Mouse (Mus musculus): ENCODE data around the gene Poldip2.
"Not testable (repeated sequence)": the region's sequence is repeated elsewhere in the genome, so short reads cannot be mapped to it uniquely, and the experiment has no call there.

The Poldip2 gene

DNA sequence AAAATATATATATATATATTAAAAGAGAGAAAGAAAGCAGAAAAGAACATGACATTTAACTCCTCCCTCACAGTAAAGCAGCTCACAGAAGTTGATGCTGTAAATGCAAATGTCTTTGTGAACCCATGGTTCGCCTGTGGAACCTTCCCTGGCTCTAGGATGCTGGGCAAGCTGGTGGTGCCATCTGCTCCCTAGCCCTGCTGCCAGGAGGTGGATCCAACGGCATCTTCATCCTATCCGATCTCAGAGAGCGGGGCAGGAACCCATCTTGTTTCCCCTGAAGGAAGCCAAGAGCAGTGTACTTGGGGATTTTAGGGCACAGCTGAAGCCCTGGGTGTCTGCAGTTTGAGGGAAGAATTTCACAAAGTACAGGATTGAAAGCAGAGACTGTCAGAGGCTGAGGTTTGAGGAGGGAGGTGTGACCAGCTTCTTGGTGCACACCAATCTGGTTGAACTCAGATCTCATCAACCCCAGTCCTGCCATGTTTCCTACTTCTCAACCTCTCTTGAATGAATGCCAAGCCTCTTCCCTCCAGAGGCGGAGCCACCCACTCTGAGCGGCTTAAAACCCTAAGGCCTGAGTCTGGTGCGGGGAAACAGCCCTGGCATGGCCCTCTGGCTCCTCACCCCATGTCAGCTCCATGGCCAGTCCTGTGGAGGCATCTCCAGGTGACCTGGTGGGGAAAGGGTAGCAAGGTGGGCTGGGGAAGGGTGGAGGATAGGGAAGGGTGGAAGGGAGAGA, 8.9 kb upstream of the Poldip2 start, which contains the start of gene Sebox:
Gene Sebox (plus strand): TSS at position 539 of the 742 bp plus-strand sequence.
- DNase-seq = no peak

DNA sequence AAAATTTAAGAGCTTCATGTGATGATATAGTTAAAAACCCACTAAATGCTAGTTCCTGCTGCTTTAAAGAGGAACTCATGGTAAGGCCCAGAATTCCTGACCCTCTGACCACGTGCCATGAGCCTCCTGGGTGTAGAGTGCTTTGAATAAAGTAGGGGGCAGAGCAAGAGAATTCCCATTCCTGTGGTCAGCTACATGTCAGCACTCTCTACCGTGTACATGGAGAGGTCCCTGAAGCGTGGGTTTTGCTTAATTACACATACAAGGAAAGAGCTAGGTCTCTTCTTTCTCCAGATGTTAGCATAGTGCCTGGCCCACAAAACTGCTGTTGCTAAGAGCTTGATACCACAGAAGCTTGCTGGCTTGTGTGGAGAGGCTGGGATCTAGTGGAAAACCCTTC, 6.6 kb upstream of the Poldip2 start:
- DNase-seq = no peak

DNA sequence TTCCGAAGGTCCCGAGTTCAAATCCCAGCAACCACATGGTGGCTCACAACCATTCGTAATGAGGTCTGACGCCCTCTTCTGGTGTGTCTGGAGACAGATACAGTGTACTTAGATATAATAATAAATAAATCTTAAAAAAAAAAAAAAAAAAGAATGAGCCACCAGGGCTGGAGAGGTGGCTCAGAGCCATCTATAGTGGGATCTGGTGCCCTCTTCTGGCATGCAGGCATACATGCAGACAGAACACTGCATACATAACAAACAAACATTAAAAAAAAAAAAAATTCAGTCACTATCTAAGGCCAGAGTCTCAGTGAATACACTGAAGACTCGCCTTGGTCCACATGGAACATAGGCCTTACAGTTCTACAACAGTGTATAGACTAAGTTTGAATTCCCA, 2.8 kb upstream of the Poldip2 start:
- no peak for DNase-seq

DNA sequence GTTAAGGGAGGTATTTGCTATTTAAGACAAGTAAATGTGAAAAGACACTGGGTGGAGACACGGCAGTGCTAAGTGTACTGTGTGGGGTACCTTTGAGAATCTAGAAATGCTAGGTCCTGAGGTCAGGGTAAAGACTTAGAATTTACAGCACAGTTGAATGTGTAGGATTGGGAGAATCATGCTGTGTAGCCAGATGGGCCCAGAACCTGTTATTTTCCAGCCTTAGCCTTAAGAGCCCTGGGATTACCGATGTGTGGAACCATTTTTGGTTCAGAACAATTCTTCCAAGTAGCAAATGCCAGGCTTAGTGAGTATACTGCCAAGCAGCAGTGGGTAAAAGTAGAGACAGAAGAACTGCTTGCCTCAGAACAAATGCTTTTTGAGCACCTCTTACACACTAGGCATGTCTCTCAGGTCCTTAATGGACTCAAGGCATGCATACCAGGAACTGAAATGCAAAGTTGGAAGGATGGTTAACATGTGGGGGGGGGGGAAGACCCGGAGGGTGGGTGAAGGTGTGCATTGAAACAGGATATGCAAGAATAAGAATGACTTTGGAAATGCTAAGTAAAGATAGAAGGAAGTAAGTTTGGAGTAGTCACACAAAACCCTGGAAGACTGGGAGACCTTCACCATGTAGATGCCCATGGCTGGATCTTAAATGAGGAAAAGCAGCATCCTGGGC, 1.3 kb downstream of the Poldip2 start:
- no peak for DNase-seq

DNA sequence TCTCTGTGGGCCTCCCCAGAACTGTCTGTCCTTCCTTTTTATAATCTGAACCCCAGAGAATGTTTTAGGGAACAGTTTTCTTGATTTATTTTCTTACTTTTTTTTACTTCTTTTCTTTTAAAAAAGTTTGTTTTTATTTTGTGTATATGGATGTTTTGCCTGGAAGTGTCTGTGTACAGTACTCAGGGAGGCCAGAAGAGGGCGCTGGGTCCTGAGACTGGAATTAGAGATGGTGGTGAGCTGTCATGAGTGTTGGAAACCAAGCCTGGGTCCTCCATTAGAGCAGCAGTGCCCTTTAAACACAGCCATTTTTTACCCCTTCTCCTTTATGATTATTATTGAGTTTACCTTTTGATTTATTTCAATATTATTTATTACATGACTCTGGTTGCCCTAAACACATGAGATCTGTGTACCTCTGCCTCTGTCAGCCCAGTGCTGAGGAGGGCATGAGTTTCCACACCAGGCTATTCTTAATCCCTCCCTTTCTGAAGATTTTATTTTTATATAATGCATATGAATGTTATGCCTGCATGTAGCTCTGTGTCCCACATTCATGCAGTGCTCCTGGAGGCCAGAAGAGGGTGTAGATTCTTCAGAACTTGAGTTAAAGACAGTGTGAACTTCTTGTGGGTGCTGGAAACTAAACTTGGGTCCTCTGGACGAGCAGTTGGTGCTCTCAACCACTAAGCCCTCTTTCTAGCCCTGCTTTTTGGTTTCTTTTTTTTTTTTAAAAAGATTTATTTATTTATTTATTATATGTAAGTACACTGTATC, 3.7 kb downstream of the Poldip2 start:
- no peak for DNase-seq

DNA sequence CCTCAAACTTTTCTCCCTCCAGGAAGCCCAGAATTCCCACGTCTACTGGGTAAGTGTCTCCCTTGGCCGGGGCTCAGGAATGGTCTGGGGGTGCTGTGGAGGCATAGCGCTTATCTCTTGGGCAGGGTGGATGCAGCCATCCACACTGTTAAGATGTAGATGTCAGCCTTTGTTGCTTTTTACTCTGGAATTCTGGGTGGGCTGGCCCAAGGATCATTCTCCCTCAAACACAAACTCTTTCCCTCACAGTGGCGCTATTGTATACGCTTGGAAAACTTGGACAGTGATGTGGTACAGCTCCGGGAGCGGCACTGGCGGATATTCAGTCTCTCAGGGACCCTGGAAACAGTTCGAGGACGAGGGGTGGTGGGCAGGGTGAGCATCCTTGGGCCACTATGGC, 6.9 kb downstream of the Poldip2 start:
- DNase-seq = no peak

DNA sequence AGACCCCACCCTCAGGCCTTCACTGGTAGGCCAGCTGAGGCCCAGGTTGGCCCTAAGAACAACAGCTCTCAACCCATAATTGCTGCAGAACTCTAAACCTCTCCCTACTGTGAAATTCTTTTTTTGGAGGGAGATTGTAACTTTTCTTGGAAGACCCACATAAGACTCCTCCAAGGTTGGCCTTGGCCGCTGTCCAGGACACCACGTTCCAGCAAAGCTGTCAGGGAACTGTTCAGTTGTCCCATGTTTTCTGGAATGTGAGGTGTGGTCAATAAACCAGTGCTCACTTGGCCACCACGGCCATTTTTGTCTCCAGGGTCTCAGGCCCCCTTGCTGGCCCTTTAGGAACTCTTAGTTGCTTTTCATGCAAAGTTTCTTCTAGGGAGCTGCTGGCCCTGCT, 9.9 kb downstream of the Poldip2 start:
- no peak for DNase-seq

DNA sequence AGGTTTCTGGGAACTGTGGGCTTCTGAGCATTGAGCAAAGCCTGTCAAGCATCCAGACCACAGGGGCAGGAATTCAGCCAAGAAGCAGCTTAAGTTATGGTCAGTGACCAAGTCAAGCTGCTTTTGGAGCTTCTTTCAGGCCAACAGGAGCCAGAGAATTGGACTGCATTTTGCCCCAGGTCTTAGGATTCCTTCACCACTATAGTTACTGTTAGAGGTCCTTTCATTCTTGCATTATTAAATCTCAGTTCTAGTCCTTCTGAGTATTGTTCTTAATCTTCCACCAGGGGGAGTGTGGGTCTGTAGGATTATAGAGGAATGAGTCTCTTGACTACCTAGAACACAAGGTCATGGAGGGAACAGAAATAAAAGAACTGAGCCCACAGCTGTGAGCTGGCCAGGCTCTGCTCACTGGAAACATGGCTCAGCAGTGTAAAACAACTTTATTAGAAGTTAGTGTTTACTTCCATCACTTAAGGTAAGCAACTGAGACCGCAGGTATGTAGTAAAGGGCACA, 10.5 kb downstream of the Poldip2 start:
- DNase-seq = peak; percentile 42

DNA sequence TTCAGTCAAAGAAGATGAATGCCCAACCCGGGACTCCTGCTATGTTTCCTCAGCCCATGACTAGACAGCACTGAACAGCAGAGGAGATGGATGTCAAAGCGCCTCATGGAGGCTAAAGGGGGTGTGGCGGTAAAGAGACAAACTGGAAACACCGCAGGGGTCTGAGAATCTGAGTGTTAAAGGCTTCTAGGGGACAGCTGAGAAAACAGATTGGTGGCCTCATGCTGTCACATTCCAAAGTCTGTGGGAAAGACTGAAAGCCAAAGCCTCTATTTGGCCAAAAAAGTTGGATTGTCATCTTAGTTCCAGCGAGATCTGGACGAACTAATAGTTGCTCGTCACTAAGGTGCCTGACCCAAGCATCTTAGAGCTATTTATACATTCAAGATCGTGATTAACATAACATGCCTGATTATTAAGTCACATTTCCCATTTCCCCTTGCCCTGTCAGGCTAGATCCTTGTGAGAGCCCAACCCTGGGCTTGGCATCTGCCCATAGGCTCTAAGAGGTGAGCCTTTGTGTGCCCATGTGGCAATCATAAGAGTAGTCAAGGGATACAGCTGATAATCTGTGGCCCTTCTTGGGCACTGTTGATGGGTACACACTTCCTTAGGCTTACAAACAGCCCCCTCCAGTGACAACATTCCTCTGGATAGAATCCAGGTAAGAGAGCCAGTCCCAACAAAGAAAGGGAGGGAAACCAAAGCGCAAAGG, 11.4 kb downstream of the Poldip2 start:
- no peak for DNase-seq

DNA sequence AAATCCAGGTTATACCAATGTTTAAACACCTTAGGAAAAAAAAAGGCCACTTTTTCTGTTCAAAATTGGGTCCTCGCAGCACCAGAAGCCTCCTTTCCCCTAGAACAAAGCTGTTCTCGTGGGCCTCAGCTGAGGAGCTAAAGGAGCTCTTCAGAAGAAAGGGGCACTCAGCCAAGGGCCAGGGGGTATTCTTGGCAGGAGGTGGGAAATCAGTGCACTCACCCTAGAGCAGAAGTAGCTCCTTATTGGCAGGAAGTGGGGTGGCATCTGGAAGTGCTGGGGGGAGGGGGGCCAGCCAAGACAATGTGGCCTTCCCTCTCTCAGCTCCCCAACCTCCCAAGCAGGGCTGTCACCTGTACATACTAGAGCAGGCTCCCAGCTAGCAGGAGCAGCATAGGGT, 12.8 kb downstream of the Poldip2 start:
- DNase-seq = no peak

DNA sequence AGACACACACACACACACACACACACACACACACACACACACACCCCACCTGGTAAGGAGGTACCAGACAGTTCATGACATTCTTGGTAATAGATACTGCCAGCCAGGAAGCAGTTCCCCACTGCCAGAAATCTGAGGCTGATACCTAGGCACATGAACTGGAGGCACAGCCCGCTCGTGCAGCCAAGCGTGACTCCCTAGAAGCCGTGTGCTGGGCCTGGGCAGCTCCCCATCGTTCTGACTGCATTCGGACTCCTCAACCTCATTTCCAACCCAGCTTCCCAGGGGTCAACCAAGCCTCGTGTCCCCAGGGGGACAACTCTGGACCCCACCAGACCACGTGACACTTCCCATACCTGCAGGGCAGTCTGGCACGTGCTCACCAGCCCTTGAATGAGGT, 16.7 kb downstream of the Poldip2 start:
- DNase-seq = no peak

DNA sequence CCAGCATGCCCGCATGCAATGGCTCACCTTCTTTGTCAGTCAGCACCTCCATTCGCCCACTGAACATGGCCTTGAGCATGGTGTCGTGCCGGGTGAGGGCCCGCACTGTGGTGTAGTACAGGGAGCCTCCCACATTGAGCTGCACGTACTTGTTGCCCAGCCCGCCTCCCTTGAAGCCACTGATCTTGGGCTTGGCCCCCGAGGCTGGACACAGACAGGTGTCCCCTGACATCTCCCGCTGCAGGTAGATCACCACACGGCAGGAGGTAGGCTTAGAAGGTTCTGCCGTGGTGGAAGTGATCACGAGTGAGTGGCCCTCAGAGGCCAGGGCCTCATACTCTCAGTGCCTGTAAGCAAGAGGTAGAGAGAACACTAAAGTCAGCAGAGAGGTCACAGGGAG, 18.0 kb downstream of the Poldip2 start:
- DNase-seq = no peak

DNA sequence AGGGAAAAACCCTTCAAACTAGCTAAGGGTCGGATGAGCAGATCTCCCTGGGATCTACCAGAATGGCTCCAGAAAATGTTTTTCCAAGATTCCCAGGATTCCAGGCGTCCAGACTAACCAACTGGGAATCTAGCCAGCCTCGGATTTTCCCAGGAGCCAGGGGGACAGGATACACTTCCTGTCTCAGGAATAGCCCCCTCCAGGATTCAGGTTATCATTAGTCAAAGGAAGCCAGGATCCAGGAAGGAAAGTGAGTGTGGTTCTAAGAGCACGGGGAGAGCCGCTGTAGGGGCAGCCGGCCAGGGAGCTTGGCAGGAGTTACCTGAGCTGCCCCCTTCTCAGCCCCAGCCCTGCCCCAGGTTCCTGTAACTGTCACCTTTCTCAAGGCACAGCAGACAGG, 19.1 kb downstream of the Poldip2 start:
- DNase-seq = peak; percentile 49

DNA sequence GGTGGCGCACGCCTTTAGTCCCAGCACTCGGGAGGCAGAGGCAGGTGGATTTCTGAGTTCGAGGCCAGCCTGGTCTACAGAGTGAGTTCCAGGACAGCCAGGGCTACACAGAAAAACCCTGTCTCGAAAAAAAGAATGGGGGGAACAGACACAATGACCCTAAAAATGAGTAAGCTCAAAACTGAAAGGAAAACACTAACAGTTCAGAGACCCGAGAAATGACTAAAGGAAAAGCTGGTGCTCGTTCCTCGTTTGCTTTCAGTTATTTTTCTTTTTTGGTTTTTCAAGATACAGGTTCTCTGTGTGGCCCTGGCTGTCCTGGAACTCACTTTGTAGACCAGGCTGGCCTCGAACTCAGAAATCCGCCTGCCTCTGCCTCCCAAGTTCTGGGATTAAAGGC, 19.5 kb downstream of the Poldip2 start:
- DNase-seq = not testable (repeated sequence)

DNA sequence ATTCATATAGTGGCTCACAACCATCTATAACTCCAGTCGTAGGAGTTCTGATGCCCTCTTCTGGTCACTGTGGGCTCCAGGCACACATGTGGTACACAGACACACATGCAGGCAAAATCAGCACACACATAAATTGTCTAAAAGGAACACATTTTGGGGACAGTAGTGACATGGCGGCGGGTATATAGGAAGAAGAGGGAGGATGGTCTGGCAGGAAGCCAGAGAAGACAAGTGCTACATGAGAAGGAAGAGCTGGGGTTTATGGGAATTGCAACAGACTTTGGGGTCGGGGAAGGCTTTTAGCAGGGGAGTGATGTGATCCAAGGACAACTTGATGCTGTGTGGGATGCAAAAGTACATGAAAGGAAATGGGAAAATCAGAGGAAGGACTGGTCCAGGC, 22.5 kb downstream of the Poldip2 start:
- no peak for DNase-seq

DNA sequence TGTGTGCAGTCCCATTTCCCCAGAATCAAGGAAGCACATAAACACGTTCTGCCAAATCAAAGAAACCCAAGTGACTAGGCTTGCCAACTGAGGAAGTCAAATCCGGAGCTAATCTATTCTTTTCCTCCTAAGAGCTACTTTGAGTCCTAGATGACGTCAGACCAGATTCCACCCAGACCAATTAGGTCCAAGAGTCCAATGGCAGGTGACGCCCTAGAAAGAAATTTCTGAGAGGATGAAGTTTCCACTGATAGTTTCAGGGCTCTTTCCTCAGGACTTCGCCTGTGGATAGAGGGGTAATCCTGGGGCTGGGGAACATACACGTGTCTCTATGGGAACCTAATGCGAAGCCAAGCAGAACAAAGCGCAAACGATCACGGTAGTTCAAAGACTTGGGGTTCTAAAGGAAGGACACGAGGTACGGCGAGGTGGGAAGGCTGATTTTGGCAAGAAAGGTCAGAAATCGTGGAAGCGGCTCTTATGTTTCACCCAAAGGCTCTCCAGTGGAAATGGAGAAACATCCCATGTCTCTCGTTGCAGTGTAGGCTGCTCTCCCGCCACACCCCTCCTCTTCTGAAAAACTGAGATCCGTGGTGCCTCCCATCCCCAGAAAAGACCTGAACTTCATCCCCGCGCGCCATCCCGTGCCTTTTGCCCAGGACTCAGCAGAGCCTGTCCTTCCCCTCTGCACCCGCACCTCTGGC, 23.5 kb downstream of the Poldip2 start:
- peak; percentile 54 for DNase-seq

DNA sequence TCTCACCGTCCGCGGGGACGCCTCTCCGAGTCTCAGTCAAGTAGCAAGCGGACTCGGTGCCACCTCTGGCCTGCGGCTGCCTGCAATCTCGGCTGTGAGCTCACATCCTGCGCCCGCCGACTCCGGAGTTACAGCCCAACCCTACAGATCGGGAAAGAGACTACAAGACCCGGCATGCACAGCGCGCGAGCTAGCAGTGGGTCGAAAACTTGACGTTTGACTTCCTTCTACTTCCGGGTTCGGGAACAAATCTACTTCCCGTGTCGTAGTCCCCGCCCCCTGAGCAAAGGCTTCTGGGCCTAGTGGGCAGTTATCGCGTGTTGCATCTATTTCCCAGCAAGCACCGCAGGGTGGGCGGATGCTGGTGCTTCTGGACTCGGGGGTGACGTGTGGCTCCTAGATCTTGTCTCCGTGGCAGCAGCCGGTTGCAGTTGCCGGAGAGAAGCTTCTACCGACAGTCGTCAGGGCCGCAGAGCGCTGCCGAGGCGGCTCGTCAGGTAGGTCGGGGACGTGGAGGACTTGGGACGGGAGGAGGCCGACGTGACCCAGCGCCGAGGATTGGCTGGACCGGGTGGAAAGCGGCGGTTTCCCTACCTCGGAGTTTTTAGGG, 24.2 kb downstream of the Poldip2 start, which contains the start of the genes Tnfaip1 and Ift20:
Gene Tnfaip1 (minus strand): TSS at position 253 of the 610 bp plus-strand sequence.
Gene Ift20 (plus strand): TSS at position 282 of the 610 bp plus-strand sequence.
- DNase-seq = peak; percentile 97

DNA sequence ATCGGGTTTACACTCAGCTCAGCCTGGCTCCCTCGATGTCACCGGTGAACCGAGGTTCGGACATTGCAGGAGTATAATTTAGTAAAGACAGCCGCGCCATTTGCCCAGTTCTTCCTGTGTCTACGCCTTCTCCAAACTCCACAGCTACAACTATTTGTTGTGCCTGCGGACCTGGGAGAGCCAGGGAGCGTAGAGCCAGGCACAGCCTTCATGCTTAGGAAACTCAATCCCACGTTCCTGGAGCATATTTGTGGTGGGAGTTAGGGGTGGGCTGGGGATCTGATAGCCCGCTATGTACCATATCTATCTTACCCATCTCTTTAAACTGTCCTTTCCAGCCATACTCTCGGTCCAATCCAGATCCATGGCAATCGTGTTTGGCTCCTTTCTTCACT, 24.7 kb downstream of the Poldip2 start:
- DNase-seq = no peak

DNA sequence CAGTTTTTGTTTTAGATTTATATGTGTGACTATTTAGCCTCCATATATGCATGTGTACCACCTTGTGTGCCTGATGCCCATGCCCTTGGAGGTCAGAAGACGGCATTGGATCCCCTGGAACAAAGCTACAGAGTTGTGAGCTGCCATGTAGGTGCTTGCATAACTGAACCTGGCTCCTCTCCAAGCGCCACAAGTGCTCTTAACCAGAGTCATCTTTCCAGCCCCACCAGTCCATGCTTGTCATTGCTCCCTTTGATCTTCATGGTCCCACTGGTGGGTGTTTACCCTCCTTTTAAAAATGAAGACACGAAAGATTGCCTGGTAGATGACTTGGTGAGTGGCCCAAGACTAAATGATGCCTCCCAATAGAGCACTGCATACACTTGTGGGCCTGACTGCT, 28.4 kb downstream of the Poldip2 start:
- DNase-seq = no peak

DNA sequence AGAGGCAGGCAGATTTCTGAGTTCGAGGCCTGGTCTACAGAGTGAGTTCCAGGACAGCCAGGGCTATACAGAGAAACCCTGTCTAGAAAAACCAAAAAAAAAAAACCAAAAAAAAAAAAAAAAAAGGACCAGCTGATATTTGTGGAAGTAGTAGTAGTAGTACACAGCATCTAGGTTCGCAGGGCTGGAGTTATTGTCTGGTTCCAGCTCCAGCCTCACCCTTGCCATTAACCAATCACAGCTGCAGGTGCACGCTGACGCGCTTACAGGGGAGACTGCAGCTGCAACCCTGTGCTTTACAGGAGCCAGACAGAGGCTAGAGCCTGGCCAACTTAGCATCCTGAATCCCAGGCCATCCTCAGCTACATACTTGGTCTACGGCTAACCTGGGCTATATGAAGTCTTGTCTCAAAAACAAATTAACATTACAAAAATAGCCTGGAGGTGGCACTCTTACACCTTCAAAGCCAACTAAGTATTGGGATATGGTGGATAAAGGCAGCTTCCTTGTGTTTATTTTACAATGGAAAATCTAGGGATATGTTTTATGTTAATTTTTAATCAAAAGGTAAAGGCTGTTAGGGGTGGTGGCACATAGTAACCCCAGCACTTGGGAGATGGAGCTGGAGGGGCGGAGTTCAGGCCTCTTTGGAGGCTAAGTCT, 32.6 kb downstream of the Poldip2 start:
- no peak for DNase-seq

DNA sequence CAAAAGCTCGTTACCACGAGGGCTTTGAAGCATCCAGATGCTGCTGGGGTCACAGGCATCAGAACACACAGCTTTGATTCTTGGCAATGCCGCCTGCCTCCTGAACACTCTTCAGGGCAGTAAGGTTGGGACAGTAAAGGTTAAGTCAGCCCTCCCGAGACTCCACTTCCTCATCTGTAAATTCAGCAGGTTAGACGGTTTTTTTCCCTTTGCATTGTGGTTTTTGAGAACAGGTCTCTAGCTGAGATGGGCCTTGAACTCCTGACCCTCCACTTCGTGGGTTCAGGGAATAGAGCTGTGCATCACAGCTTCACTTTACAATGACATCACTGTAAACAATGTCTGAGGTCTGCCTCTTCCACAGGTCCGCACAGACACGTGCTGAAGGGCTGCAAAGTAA, 33.2 kb downstream of the Poldip2 start:
- DNase-seq = no peak

Data from kidney, adult 18-20 months (tissue).